Comparison of ENCODE assay signal across 8 mouse cellular contexts in the genomic region with DNA sequence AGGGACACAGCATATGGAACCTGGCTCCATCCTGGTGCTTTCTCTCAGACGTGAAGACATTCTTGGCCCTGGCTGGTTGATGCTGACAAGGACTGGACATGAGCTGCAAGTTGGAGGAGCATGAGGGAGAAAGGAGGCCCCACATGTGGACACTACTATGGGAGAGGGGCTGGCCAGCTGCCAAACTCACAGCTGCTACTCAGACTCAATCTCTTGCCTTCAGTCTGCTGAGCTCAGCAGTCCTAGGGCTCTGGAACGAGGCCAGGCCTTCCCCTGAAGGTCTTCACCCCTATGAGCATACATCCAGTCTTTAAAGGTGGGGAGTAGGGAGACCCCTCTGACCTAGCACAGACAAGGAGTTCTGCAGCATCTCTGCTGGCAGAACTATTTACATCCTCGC. TPM values are rescaled to one million over a fixed set of nuclear protein-coding genes. Genes with fewer than 3 reads are reported as not detected.
A peak's percentile ranks its signal among the peaks of the same experiment; 100 is the strongest.
DNase-seq lines count a peak whose midpoint lies in the region; ATAC-seq lines count a peak whose summit lies in the region.

No protein-coding gene starts in this region.

- no peak overlapping the region for H3K4me2 ChIP-seq in neural tube, embryonic 14.5 days (ENCODE audit: low read depth, low read length)

- no peaks in the 10 kb centered on the region for H3K36me3 ChIP-seq in neural tube, embryonic 14.5 days (ENCODE audit: control insufficient read depth, insufficient read depth, low read length)

- H3K27me3 ChIP-seq in neural tube, embryonic 14.5 days (ENCODE audit: control insufficient read depth, insufficient read depth, low read length), result no peaks in the 10 kb centered on the region

- H3K4me3 ChIP-seq in neural tube, embryonic 14.5 days (ENCODE audit: low read depth, low read length), result no peak overlapping the region

- 41% methylated on average over 3 of the region's 3 CpGs for WGBS in neural tube, embryonic 14.5 days

- H3K4me1 ChIP-seq in neural tube, embryonic 14.5 days (ENCODE audit: control insufficient read depth, insufficient read depth, low read length), result 0 out of 2 replicates have a peak, but pooled peaks cover 4% of the 10 kb centered on the region

- ATAC-seq in cerebellum, adult (ENCODE audit: insufficient number of reproducible peaks, low FRiP score, low TSS enrichment), result no peak
- 0 out of 2 replicates have a peak, but pooled peaks have one; percentile 42 for ATAC-seq in neural tube, embryonic 14.5 days (ENCODE audit: low read depth)
- ATAC-seq in CD4-positive, CD25-positive, alpha-beta regulatory T cell, adult 4 months, result no peak

- peak; percentile 45 to 83 for DNase-seq in cerebellum, postnatal 4 days (ENCODE audit: low spot score in 2 of 2)
- DNase-seq in right cerebral cortex, postnatal 4 days, result peak; percentile 58
- DNase-seq in right cerebral cortex, adult 2 months (ENCODE audit: low spot score in 2 of 2), result no peak
- DNase-seq in kidney, adult 9 months, result peak; percentile 32
- DNase-seq in urinary bladder, postnatal 36 days (ENCODE audit: low spot score in 2 of 2), result no peak

- 0 out of 2 replicates have a peak overlapping the region, but pooled peaks have one; percentile 16 for H3K27ac ChIP-seq in neural tube, embryonic 14.5 days (ENCODE audit: low read depth, low read length)

- H3K9me3 ChIP-seq in neural tube, embryonic 14.5 days (ENCODE audit: control insufficient read depth, low read length), result no peaks in the 10 kb centered on the region

- H3K9ac ChIP-seq in neural tube, embryonic 14.5 days (replicated peaks; ENCODE audit: low read depth, low read length), result no peak overlapping the region

RNA-seq across cellular contexts. Expression of a gene that starts 36.7 kb away (rescaled TPM):
- polyA plus RNA-seq in neural tube, embryonic 14.5 days (2014; fragmentation: Nextera tagmentation; extraction: Ambion mirVana), result 0.13 TPM in 1 of 2 replicates, not detected in the other
- polyA plus RNA-seq in CD4-positive, CD25-positive, alpha-beta regulatory T cell, adult 4 months (2017; shearing (Covaris generic)), result not detected

RNA-seq across cellular contexts. Expression of a gene that starts 48.7 kb away (rescaled TPM):
- polyA plus RNA-seq in neural tube, embryonic 14.5 days (2014; fragmentation: Nextera tagmentation; extraction: Ambion mirVana), result 1.5 and 39.2 TPM in 2 replicates
- polyA plus RNA-seq in CD4-positive, CD25-positive, alpha-beta regulatory T cell, adult 4 months (2017; shearing (Covaris generic)), result 1 to 10 TPM in 1 of 2 experiments, under 1 TPM in 1; 0.77 to 1.2 TPM

RNA-seq across cellular contexts. Expression of a gene that starts 48.8 kb away (rescaled TPM):
- 13.2 and 13.5 TPM in 2 replicates for polyA plus RNA-seq in neural tube, embryonic 14.5 days (2014; fragmentation: Nextera tagmentation; extraction: Ambion mirVana)
- polyA plus RNA-seq in CD4-positive, CD25-positive, alpha-beta regulatory T cell, adult 4 months (2017; shearing (Covaris generic)), result not detected

Comparison
In these comparisons a context has a peak if more than half of its experiments do, and no peak if none do; other contexts are left out.
1. DNase-seq: peak in cerebellum, postnatal 4 days (2 of 2), right cerebral cortex, postnatal 4 days (single experiment) and kidney, adult 9 months (single experiment); none in right cerebral cortex, adult 2 months (0 of 2) and urinary bladder, postnatal 36 days (0 of 2).
2. RNA of a gene that starts 48.8 kb away (polyA plus RNA-seq): 13.2 to 13.5 TPM in neural tube, embryonic 14.5 days; not detected in CD4-positive, CD25-positive, alpha-beta regulatory T cell, adult 4 months; every median in the first group is over 10 times any median in the second.